Mouse (Mus musculus) liver, adult 2 months (tissue): ENCODE data around the gene Ltb4r1. TPM values are rescaled to one million over a fixed set of nuclear protein-coding genes. Genes with fewer than 3 reads are reported as not detected.
A peak's percentile ranks its signal among the peaks of the same experiment; 100 is the strongest.

Source experiments
- DNase-seq: peaks from one replicate; pipeline ENCODE4 v3.0.0-alpha.2; 2011; ENCODE audit warnings: low read depth, low spot score; ENCODE audit errors: extremely low read depth
- H3K27ac ChIP-seq: fragments of 200-500 bp; replicated peaks from 2 replicates; pipeline ENCODE4 v1.5.1; 2012; ENCODE audit warnings: low read depth, mild to moderate bottlenecking, control low read depth, inconsistent platforms, low read length; ENCODE audit not compliant: insufficient read depth
- H3K27me3 ChIP-seq: fragments of 200-500 bp; 2 replicates; pipeline ENCODE4 v1.6.1; 2012; ENCODE audit warnings: mild to moderate bottlenecking, moderate library complexity, low read length, inconsistent platforms; ENCODE audit not compliant: control insufficient read depth, insufficient read depth
- H3K36me3 ChIP-seq: fragments of 200-500 bp; 2 replicates; pipeline ENCODE4 v1.6.1; 2012; ENCODE audit warnings: low read length, inconsistent platforms; ENCODE audit not compliant: control insufficient read depth, insufficient read depth
- H3K4me1 ChIP-seq: fragments of 200-500 bp; 2 replicates; pipeline ENCODE4 v1.6.1; 2011; ENCODE audit warnings: low read length; ENCODE audit not compliant: control insufficient read depth, insufficient read depth
- H3K4me3 ChIP-seq: fragments of 200-500 bp; 2 replicates; pipeline ENCODE4 v1.5.1; 2011; ENCODE audit warnings: low read depth, mild to moderate bottlenecking, control low read depth, low read length, moderate library complexity; ENCODE audit not compliant: insufficient read depth
- H3K79me2 ChIP-seq: fragments of 200-500 bp; 2 replicates; pipeline ENCODE4 v1.6.1; 2012; ENCODE audit warnings: inconsistent platforms, mild to moderate bottlenecking, low read length, moderate library complexity; ENCODE audit not compliant: control insufficient read depth, insufficient read depth
- H3K9ac ChIP-seq: fragments of 200-500 bp; 2 replicates; pipeline ENCODE4 v1.6.1; 2012; ENCODE audit warnings: low read depth, mild to moderate bottlenecking, control low read depth, inconsistent platforms, low read length
- CTCF ChIP-seq: fragments of 200-500 bp; IDR thresholded peaks from 2 replicates; pipeline ENCODE4 v1.5.1; 2011; ENCODE audit warnings: low read depth, low read length, control low read depth
- POLR2A ChIP-seq: fragments of 200-500 bp; IDR thresholded peaks from 2 replicates; pipeline ENCODE4 v1.6.1; 2011; ENCODE audit warnings: low read length, control low read depth; ENCODE audit not compliant: insufficient read depth; ENCODE audit errors: extremely low read depth
- WGBS: fragments of 180-500 bp; shearing (Covaris S2); methylation state at CpG from one replicate; pipeline ENCODE4 v1.1.7; 2018; 5-methylcytosine and 5-hydroxymethylcytosine counted together
- polyA plus RNA-seq: library from polyadenylated mRNA; depleted of rRNA; stranded (reverse); fragments of >200 nt; gene quantifications from 2 replicates; pipeline ENCODE4 v1.2.3, GENCODE M21; 2012
- total RNA-seq: library from RNA; depleted of rRNA; stranded (reverse); fragments of >200 nt; gene quantifications from 2 replicates; pipeline ENCODE4 v1.2.3, GENCODE M21; 2014

The Ltb4r1 gene
- total and polyA plus RNA-seq, 2 experiments: 0.28 to 1.4 TPM

DNA sequence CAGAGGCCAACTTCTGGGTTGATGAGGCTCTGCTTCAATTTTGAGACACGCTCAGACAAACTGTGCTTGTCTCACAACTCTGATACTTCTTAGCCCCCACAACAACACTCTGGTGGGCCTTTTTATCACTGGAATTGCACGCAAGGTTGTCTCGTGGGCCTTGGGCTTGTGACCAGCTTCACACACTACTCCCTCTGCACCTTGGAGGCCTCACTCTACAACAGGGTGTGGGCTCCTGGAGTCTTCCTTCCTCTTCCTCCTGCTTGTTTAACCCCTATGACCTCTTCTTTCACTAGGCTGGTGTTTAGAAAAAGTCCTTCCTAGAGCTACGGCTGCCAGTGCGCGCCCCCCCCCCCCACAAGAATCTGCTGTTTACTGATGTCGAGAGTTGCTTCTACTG lies 10.9 kb downstream of the Ltb4r1 start:
- 64% methylated on average over 7 of the region's 7 CpGs for WGBS
- Histone ChIP-seq H3K4me3 (no peak overlapping the region), H3K27me3 (no peaks in the 10 kb centered on the region; the same call in 1 of the 2 replicates), H3K27ac (no peak overlapping the region), H3K79me2 (no peaks in the 10 kb centered on the region), H3K4me1 (peaks cover 3% of the 10 kb centered on the region; the same call in 1 of the 2 replicates), H3K36me3 (no peaks in the 10 kb centered on the region), H3K9ac (no peak overlapping the region)
- no peak for TF ChIP-seq POLR2A
- no peak for DNase-seq

DNA sequence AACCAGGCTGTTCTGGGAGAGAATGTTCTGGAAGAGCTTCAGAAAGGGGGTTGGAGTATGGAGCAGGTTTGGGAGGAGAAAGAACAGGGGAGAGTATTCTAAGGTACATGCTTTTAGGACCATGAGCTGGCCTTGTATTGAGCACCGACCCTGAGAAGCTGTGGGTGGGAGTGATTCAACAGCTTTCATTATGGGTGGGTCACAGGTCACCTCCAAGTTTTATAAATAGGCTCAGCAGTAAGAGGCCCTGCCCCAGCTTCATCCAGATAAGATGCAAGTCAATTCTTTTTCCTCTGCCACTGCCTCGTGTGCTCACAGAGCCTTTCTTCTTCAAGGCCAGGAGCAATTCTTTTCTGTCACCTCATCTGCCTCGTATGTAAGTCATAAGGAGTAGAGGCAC lies 11.4 kb downstream of the Ltb4r1 start:
- Histone ChIP-seq H3K9ac (no peak overlapping the region), H3K27ac (no peak overlapping the region), H3K79me2 (no peaks in the 10 kb centered on the region), H3K27me3 (no peaks in the 10 kb centered on the region; the same call in 1 of the 2 replicates), H3K4me3 (no peak overlapping the region), H3K36me3 (no peaks in the 10 kb centered on the region), H3K4me1 (peaks cover 3% of the 10 kb centered on the region; the same call in 1 of the 2 replicates)
- TF ChIP-seq POLR2A (no peak), CTCF (no peak)
- no peak for DNase-seq
- WGBS: 52% methylated on average over 3 of the region's 3 CpGs

GRCm38 (mm10) chr14:55777806-55778205 lies 12.0 kb downstream of the Ltb4r1 start:
- TF ChIP-seq CTCF (no peak), POLR2A (no peak)
- 88% methylated on average over 11 of the region's 11 CpGs for WGBS
- H3K27me3 ChIP-seq: no peaks in the 10 kb centered on the region; the same call in 1 of the 2 replicates
- H3K9ac ChIP-seq: no peak overlapping the region
- H3K36me3 ChIP-seq: no peaks in the 10 kb centered on the region
- peak; percentile 6 for DNase-seq
- H3K4me3 ChIP-seq: no peak overlapping the region
- H3K27ac ChIP-seq: no peak overlapping the region
- no peaks in the 10 kb centered on the region for H3K79me2 ChIP-seq
- peaks cover 3% of the 10 kb centered on the region; the same call in 1 of the 2 replicates for H3K4me1 ChIP-seq

DNA sequence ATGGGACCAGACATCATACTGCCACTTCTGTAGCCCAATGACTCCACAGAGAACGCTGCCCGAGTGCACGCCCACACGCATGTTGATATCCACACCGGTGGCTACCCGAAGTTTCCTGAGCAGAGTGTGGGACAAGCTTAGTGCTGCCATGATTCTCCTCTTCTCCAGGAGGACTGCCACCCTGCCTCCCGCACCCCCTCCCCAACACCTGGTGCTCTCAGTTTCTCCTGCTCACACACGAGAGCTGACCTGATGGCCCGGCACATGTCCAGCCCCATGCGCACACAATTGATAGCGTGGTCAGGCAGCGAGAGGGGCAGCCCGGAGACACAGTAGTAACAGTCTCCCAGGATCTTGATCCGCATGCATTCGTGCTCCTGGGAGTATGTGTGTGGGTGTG lies 12.9 kb downstream of the Ltb4r1 start:
- DNase-seq: no peak
- Histone ChIP-seq H3K79me2 (no peaks in the 10 kb centered on the region), H3K36me3 (no peaks in the 10 kb centered on the region), H3K9ac (no peak overlapping the region), H3K27me3 (no peaks in the 10 kb centered on the region; the same call in 1 of the 2 replicates), H3K4me1 (peaks cover 3% of the 10 kb centered on the region; the same call in 1 of the 2 replicates), H3K4me3 (no peak overlapping the region), H3K27ac (no peak overlapping the region)
- WGBS: 90% methylated on average over 15 of the region's 15 CpGs
- TF ChIP-seq CTCF (no peak), POLR2A (no peak)

GRCm38 (mm10) chr14:55779656-55780055 lies 13.9 kb downstream of the Ltb4r1 start:
- no peak for DNase-seq
- no peaks in the 10 kb centered on the region; the same call in 1 of the 2 replicates for H3K27me3 ChIP-seq
- no peaks in the 10 kb centered on the region for H3K79me2 ChIP-seq
- H3K27ac ChIP-seq: no peak overlapping the region
- TF ChIP-seq CTCF: no peak
- TF ChIP-seq POLR2A: no peak
- no peak overlapping the region for H3K9ac ChIP-seq
- peaks cover 3% of the 10 kb centered on the region; the same call in 1 of the 2 replicates for H3K4me1 ChIP-seq
- 59% methylated on average over 16 of the region's 16 CpGs for WGBS
- no peak overlapping the region for H3K4me3 ChIP-seq
- no peaks in the 10 kb centered on the region for H3K36me3 ChIP-seq

- H3K27me3 ChIP-seq: no peaks in the 10 kb centered on the region; the same call in 1 of the 2 replicates
- no peak for TF ChIP-seq CTCF
- TF ChIP-seq POLR2A: no peak
- H3K9ac ChIP-seq: no peak overlapping the region
- DNase-seq: no peak
- H3K4me3 ChIP-seq: no peak overlapping the region
- no peaks in the 10 kb centered on the region for H3K36me3 ChIP-seq
- no peaks in the 10 kb centered on the region for H3K79me2 ChIP-seq
- no peak overlapping the region for H3K27ac ChIP-seq
- H3K4me1 ChIP-seq: peaks cover 3% of the 10 kb centered on the region; the same call in 1 of the 2 replicates
- 81% methylated on average over 11 of the region's 11 CpGs for WGBS
These were observed 15.0 kb downstream of the Ltb4r1 start for GRCm38 (mm10) chr14:55780736-55781135.
